Comparison of ENCODE assay signal across 8 mouse cellular contexts in the genomic region with DNA sequence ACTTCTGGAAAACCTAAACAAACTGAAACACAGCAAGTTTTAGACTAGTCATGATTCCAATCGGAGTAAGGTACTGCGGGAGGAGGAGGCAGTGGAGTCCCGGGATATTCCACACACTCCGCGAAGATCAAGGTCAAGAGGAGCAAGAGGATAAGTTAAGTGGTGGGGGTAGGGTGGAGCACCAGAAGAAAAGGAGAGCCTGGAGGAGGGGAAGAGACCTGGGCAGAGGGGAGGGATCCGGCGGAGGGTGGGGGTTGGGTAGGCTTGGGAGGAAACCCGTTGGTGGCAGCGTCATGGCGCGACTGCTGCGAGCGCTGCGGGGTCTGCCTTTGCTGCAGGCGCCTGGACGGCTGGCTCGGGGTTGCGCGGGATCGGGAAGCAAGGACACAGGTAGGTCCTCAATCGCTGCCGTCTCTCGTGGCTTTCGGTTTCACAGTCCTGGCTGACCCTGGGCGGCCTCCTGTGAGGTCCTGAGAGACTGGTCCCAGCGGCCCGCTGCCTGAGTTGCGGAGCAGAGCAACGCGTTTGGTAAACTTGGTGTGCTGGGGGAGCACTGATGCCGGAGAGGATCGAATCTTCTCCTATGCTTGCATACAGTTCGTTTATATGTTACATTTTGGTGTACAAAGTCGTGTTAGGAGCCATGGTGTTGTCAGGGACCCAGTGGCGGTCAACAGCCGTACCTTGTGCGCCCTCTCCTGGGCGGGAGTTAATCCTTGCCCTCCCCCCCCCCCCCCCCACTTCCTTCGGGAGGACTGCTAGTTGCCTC. TPM values are rescaled to one million over a fixed set of nuclear protein-coding genes. Genes with fewer than 3 reads are reported as not detected.
A peak's percentile ranks its signal among the peaks of the same experiment; 100 is the strongest.
DNase-seq lines count a peak whose midpoint lies in the region; ATAC-seq and TF ChIP-seq lines count a peak whose summit lies in the region.

Gene Msrb2, plus strand, starts transcription at position 51 of the 769 bp plus-strand sequence.

- H3K79me3 ChIP-seq in C2C12 (ENCODE audit: low read depth), result no peaks in the 10 kb centered on the region

- DNase-seq in fibroblast of lung, adult 2 months (ENCODE audit: low read depth), result peak; percentile 46
- DNase-seq in kidney, postnatal 0 days (ENCODE audit: low spot score), result peak; percentile 90
- DNase-seq in liver, adult 2 months (ENCODE audit: extremely low read depth, low read depth, low spot score), result peak; percentile 75
- peak; percentile 59 to 64 for DNase-seq in spleen, postnatal 36 days (ENCODE audit: low spot score in 2 of 2)

- TF ChIP-seq POLR2A in liver, adult 2 months (IDR thresholded peaks at IDR 0.05; ENCODE audit: extremely low read depth, insufficient read depth, low read length), result 0 out of 2 replicates have a peak, but pooled peaks have one; percentile 22

- H3K79me2 ChIP-seq in C2C12 (ENCODE audit: control insufficient read depth, insufficient read depth), result no peaks in the 10 kb centered on the region
- H3K79me2 ChIP-seq in liver, adult 2 months (ENCODE audit: control insufficient read depth, insufficient read depth, low read length), result no peaks in the 10 kb centered on the region

- H3K27ac ChIP-seq in brown adipose tissue, adult 24 weeks (replicated peaks; ENCODE audit: low read depth, low read length), result peak within 1 kb of the TSS; percentile 89
- H3K27ac ChIP-seq in heart, embryonic 13.5 days (replicated peaks), result peak within 1 kb of the TSS; percentile 90
- peak within 1 kb of the TSS; percentile 92 for H3K27ac ChIP-seq in kidney, postnatal 0 days
- H3K27ac ChIP-seq in liver, adult 2 months (replicated peaks; ENCODE audit: insufficient read depth, low read depth, low read length), result peak within 1 kb of the TSS; percentile 91

- H3K9ac ChIP-seq in heart, embryonic 13.5 days, result peak within 1 kb of the TSS; percentile 93
- peak within 1 kb of the TSS; percentile 83 for H3K9ac ChIP-seq in kidney, postnatal 0 days (ENCODE audit: low read depth, low read length)
- peak within 1 kb of the TSS; percentile 96 for H3K9ac ChIP-seq in liver, adult 2 months (ENCODE audit: low read depth, low read length)

- TF ChIP-seq CTCF in C2C12 (IDR thresholded peaks at IDR 0.05; ENCODE audit: control insufficient read depth, insufficient read depth, insufficient read length), result peak; percentile 36
- peak; percentile 70 for TF ChIP-seq CTCF in kidney, postnatal 0 days (IDR thresholded peaks at IDR 0.05; ENCODE audit: low read depth)
- TF ChIP-seq CTCF in liver, adult 2 months (IDR thresholded peaks at IDR 0.05; ENCODE audit: low read depth, low read length), result peak; percentile 74

- H3K9me3 ChIP-seq in heart, embryonic 13.5 days, result no peaks in the 10 kb centered on the region
- H3K9me3 ChIP-seq in kidney, postnatal 0 days (replicated peaks; ENCODE audit: low read length), result no peaks in the 10 kb centered on the region

- H3K4me2 ChIP-seq in heart, embryonic 13.5 days, result peak within 1 kb of the TSS; percentile 73
- H3K4me2 ChIP-seq in kidney, postnatal 0 days (ENCODE audit: low read length), result peak within 1 kb of the TSS; percentile 55

- peak within 1 kb of the TSS; percentile 41 for H3K4me3 ChIP-seq in C2C12 (ENCODE audit: insufficient read depth, poor library complexity, severe bottlenecking)
- H3K4me3 ChIP-seq in brown adipose tissue, adult 24 weeks (ENCODE audit: insufficient read depth, low read depth, low read length), result peak within 1 kb of the TSS; percentile 99
- peak within 1 kb of the TSS; percentile 88 for H3K4me3 ChIP-seq in heart, embryonic 13.5 days
- peak within 1 kb of the TSS; percentile 80 for H3K4me3 ChIP-seq in kidney, postnatal 0 days (replicated peaks; ENCODE audit: low read depth, low read length)
- H3K4me3 ChIP-seq in liver, adult 2 months (ENCODE audit: insufficient read depth, low read depth, low read length), result peak within 1 kb of the TSS; percentile 98

- under 1% methylated on average over 39 of the region's 39 CpGs for WGBS in heart, embryonic 13.5 days
- under 1% methylated on average over 39 of the region's 39 CpGs for WGBS in kidney, postnatal 0 days
- WGBS in liver, adult 2 months, result under 1% methylated on average over 39 of the region's 39 CpGs

- peak within 1 kb of the TSS; percentile 77 for H3ac ChIP-seq in C2C12 (ENCODE audit: control insufficient read depth, insufficient read length, low read depth)

- H3K4me1 ChIP-seq in brown adipose tissue, adult 24 weeks (ENCODE audit: control insufficient read depth, insufficient read depth, insufficient read length, low read length), result peaks cover 3% of the 10 kb centered on the region; the same call in 1 of the 2 replicates
- peaks cover 4% of the 10 kb centered on the region; the same call in 1 of the 2 replicates for H3K4me1 ChIP-seq in heart, embryonic 13.5 days
- H3K4me1 ChIP-seq in kidney, postnatal 0 days (replicated peaks; ENCODE audit: insufficient read depth, low read length), result no peaks in the 10 kb centered on the region
- H3K4me1 ChIP-seq in liver, adult 2 months (ENCODE audit: control insufficient read depth, insufficient read depth, low read length), result peaks cover 1% of the 10 kb centered on the region; the same call in 1 of the 2 replicates

- ATAC-seq in heart, embryonic 13.5 days (ENCODE audit: extremely low read depth, insufficient number of reproducible peaks, low FRiP score, low TSS enrichment), result peak; percentile 55; the same call in 1 of the 2 replicates
- peak; percentile 87 for ATAC-seq in kidney, postnatal 0 days (replicated peaks; ENCODE audit: low FRiP score, low read depth)
- ATAC-seq in monocyte, adult 5-6 weeks (replicated peaks; ENCODE audit: insufficient number of reproducible peaks, low FRiP score, low TSS enrichment, poor library complexity, severe bottlenecking), result peak; percentile 70

- no peaks in the 10 kb centered on the region for H3K36me3 ChIP-seq in C2C12 (ENCODE audit: control insufficient read depth, insufficient read depth)
- peaks cover 4% of the 10 kb centered on the region; the same call in 1 of the 2 replicates for H3K36me3 ChIP-seq in heart, embryonic 13.5 days
- H3K36me3 ChIP-seq in kidney, postnatal 0 days (ENCODE audit: insufficient read depth, low read length), result no peaks in the 10 kb centered on the region
- H3K36me3 ChIP-seq in liver, adult 2 months (ENCODE audit: control insufficient read depth, insufficient read depth, low read length), result no peaks in the 10 kb centered on the region

- no peaks in the 10 kb centered on the region for H3K27me3 ChIP-seq in C2C12 (ENCODE audit: control insufficient read depth, insufficient read depth, insufficient read length)
- no peaks in the 10 kb centered on the region for H3K27me3 ChIP-seq in heart, embryonic 13.5 days (replicated peaks)
- H3K27me3 ChIP-seq in kidney, postnatal 0 days (ENCODE audit: insufficient read depth, low read length), result no peaks in the 10 kb centered on the region
- no peaks in the 10 kb centered on the region for H3K27me3 ChIP-seq in liver, adult 2 months (ENCODE audit: control insufficient read depth, insufficient read depth, low read length)

TF ChIP-seq in C2C12, 6 proteins besides CTCF, POLR2A, EP300 and RAD21:
- TF ChIP-seq MYOD1 (IDR thresholded peaks at IDR 0.05; ENCODE audit: control insufficient read depth, insufficient read length, low read depth) (no peak), MYOG (IDR thresholded peaks at IDR 0.05; ENCODE audit: control insufficient read depth, extremely low read depth, insufficient read length) (no peak), USF1 (IDR thresholded peaks at IDR 0.05; ENCODE audit: low read depth) (no peak), FOSL1 (IDR thresholded peaks at IDR 0.05; ENCODE audit: insufficient read depth, low read length, poor library complexity, severe bottlenecking) (no peak)

RNA-seq across cellular contexts. Expression of gene Msrb2, which starts in this region (rescaled TPM):
- polyA plus RNA-seq in C2C12 (2012; fragmentation: generic; extraction: Trizol), result 2.7 TPM
- 67.2 and 79.8 TPM in 2 replicates for polyA plus RNA-seq in brown adipose tissue, adult 24 weeks (2012; ENCODE audit: insufficient read depth, insufficient read length, missing spikeins)
- 35.5 and 41.5 TPM in 2 replicates for polyA plus RNA-seq in heart, embryonic 13.5 days (2015; fragmentation: Nextera tagmentation; extraction: Ambion mirVana)
- 37.8 and 38.0 TPM in 2 replicates for polyA plus RNA-seq in kidney, postnatal 0 days (2015; fragmentation: Nextera tagmentation; extraction: Ambion mirVana)
- total RNA-seq in liver, adult 2 months (2014; rRNA removed), result 18.9 TPM in 2 replicates
- polyA plus RNA-seq in liver, adult 2 months (2012; rRNA removed), result 13.5 and 16.2 TPM in 2 replicates
- total RNA-seq in monocyte, adult 5-6 weeks (2017), result 2.3 to 5.5 TPM (median 5.4 TPM) in 3 replicates

Comparison
In these comparisons a context has a peak if more than half of its experiments do, and no peak if none do; other contexts are left out.
1. Peak in every context shown above with its lines: DNase-seq, ATAC-seq, H3K4me3 ChIP-seq and H3K27ac ChIP-seq.
2. H3K4me3 ChIP-seq: peak in every context shown above with its lines; median percentile 99 in brown adipose tissue, adult 24 weeks; 98 in liver, adult 2 months; 88 in heart, embryonic 13.5 days; 80 in kidney, postnatal 0 days; 41 in C2C12.